Mouse (Mus musculus) myocyte (in vitro differentiated cells): Measurements from ENCODE around the gene Ing4.

ENCODE experiments used
- E2F4 ChIP-seq: IDR thresholded peaks from one replicate; pipeline ENCODE4 v1.6.1; 2011; ENCODE audit warnings: mild to moderate bottlenecking, control low read depth, moderate library complexity; ENCODE audit not compliant: insufficient read depth
- POLR2A ChIP-seq: IDR thresholded peaks from one replicate; pipeline ENCODE4 v1.6.1; 2011; ENCODE audit warnings: low read depth, mild to moderate bottlenecking, control low read depth, moderate library complexity; ENCODE audit not compliant: insufficient read length
- POLR2AphosphoS2 ChIP-seq: IDR thresholded peaks from one replicate; pipeline ENCODE4 v1.6.1; 2011; ENCODE audit warnings: low read depth, control low read depth; ENCODE audit not compliant: insufficient read length
- TCF12 ChIP-seq: IDR thresholded peaks from one replicate; pipeline ENCODE4 v1.6.1; 2011; ENCODE audit warnings: mild to moderate bottlenecking, control low read depth; ENCODE audit not compliant: poor library complexity, insufficient read depth, severe bottlenecking

DNA sequence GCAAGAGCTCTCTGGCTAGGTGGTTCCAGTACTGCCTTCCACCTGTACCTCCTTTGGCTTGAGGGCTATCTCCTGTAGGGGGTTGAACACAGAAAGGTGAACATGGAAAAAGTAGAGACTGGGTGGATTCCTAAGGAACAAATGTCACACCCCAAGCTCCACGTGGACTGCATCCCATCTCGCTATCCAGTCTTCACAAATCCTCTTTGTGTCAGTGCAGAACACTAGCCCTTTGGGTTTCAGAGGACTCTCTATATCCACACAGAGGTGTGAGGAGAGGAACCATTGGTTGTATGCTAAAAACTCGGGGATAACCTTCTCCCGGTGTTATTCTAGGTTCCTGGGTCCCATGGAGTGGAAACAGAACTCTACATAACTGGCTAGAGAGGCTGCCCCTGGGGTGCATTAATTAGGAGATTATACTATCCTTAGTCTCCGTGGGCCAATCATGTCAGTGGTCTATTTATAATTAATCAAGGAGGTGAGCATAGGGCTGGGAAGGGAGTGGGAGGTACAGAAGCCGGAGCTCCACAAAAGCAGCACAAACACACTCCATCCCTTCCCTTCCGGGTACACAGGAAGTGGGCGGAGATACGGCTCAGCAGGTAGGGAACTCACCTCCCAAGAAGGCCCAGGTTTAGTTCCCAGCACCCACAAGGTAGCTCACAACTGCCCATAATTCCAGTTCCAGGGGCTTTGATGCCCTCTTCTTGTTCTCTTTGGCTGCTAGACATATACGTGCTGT, 51.0 kb downstream of the Ing4 start:
- TF ChIP-seq POLR2AphosphoS2 (no peak), E2F4 (no peak), POLR2A (no peak), TCF12 (no peak)
